Mouse (Mus musculus) brain, embryonic 18.5 days (tissue): ENCODE data around the gene Olfr731.

Experiments used
- DNase-seq: peaks from one replicate; pipeline ENCODE4 v3.0.0-alpha.2; 2012; ENCODE audit warnings: low read depth, low spot score

Gene Olfr731

DNA sequence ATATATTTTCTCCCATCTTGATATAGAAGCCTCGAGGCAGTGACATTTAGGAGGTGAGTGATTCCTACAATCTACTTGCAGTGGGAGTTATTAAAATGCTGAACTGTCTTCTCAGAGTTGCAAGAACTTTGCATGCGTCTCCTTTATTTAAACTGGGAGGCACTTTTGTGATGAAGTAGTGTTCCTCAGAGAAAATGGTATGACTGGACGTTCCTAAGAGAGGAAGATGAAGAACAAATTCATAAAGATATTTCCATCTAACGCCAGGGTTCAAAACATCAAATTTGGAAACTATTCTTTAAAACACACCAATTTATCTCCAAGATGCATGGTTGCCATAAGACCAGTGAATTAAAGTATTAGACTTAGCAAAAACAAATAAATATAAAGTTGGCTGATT lies at the start of gene Olfr731:
Gene Olfr731, minus strand, starts transcription at position 101 of the 400 bp plus-strand sequence.
- DNase-seq, result no peak

GRCm38 (mm10) chr14:50284106-50284505 lies 42.4 kb upstream of the Olfr731 start, which contains the start of gene Olfr732:
Olfr732 (minus strand) TSS chr14:50284206.
- DNase-seq, result no peak

DNA sequence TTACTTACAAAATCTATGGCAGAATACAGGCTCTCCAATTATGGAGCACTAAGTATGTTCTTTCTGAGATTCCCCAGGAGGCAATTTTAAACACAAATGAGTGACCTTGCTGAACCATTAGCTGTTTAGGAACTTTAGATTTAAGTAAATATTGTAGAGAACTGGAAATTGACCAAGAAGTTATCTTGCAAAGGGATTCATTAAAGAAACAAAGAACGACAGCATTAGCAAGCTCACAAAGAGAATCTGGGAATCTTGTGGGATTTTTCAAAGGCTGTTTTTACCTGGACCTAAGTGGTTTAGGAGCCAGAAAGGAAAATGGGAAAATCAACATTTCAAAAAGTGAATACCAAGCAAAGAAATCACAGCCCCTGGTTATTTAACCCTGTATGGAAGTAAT lies 53.6 kb downstream of the Olfr731 start, which contains the start of gene Olfr730:
Gene Olfr730, minus strand, starts transcription at position 101 of the 400 bp plus-strand sequence.
- no peak for DNase-seq
